Mouse (Mus musculus) MEL (cell line): ENCODE measurements around the gene Ppp1r27. TPM values are rescaled to one million over a fixed set of nuclear protein-coding genes. Genes with fewer than 3 reads are reported as not detected.

Experiments
- DNase-seq: peaks from one replicate; pipeline ENCODE4 v3.0.0; 2011; ENCODE audit warnings: low read depth, low spot score
- H3K27ac ChIP-seq: 2 replicates; pipeline ENCODE4 v1.5.1; 2012; ENCODE audit warnings: low read depth, mild to moderate bottlenecking, control low read depth, low read length, moderate library complexity; ENCODE audit not compliant: control insufficient read depth
- H3K27me3 ChIP-seq, 2 experiments: fragments of 150-350 bp in 1 of 2; sonication (generic) in 1 of 2; 2 replicates each; pipeline ENCODE4 v1.6.1; 2012; ENCODE audit warnings: low read length in 2 of 2, mild to moderate bottlenecking in 2 of 2, improper control_type of control experiment in 1 of 2, moderate library complexity in 1 of 2; ENCODE audit not compliant: insufficient read depth in 2 of 2, control insufficient read depth in 1 of 2
- H3K36me3 ChIP-seq, 2 experiments: 2 replicates each; pipeline ENCODE4 v1.6.1; 2012 to 2014; ENCODE audit warnings: low read length in 2 of 2, improper control_type of control experiment in 1 of 2, inconsistent platforms in 1 of 2, mild to moderate bottlenecking in 1 of 2; ENCODE audit not compliant: insufficient read depth in 2 of 2, control insufficient read depth in 1 of 2
- H3K4me1 ChIP-seq, 2 experiments: fragments of 150-350 bp in 1 of 2; sonication (generic) in 1 of 2; 2 replicates each; pipeline ENCODE4 v1.6.1; 2012; ENCODE audit warnings: low read length in 2 of 2, improper control_type of control experiment in 1 of 2, mild to moderate bottlenecking in 1 of 2; ENCODE audit not compliant: insufficient read depth in 2 of 2, control insufficient read depth in 1 of 2
- H3K4me3 ChIP-seq, 2 experiments: fragments of 150-350 bp in 1 of 2; sonication (generic) in 1 of 2; 2 replicates each; pipeline ENCODE4 v1.5.1; 2012; ENCODE audit warnings: low read depth in 2 of 2, low read length in 2 of 2, mild to moderate bottlenecking in 2 of 2, moderate library complexity in 2 of 2, control low read depth in 1 of 2, improper control_type of control experiment in 1 of 2; ENCODE audit not compliant: control insufficient read depth in 1 of 2, insufficient read depth in 1 of 2
- H3K79me2 ChIP-seq: 2 replicates; pipeline ENCODE4 v1.6.1; 2012; ENCODE audit warnings: mild to moderate bottlenecking, low read length, moderate library complexity; ENCODE audit not compliant: control insufficient read depth, poor library complexity, insufficient read depth
- H3K9ac ChIP-seq: 2 replicates; pipeline ENCODE4 v1.6.1; 2012; ENCODE audit warnings: low read depth, mild to moderate bottlenecking, control low read depth, low read length, moderate library complexity; ENCODE audit not compliant: control insufficient read depth, poor library complexity, severe bottlenecking
- H3K9me3 ChIP-seq: fragments of 150-350 bp; sonication (generic); replicated peaks from 2 replicates; pipeline ENCODE4 v1.6.1; 2012; ENCODE audit warnings: mild to moderate bottlenecking, low read length, improper control_type of control experiment, moderate library complexity; ENCODE audit not compliant: insufficient read depth
- CHD1 ChIP-seq: IDR thresholded peaks from 2 replicates; pipeline ENCODE4 v1.6.1; 2012; ENCODE audit warnings: low read depth, mild to moderate bottlenecking, inconsistent platforms, low read length, improper control_type of control experiment
- CHD2 ChIP-seq: IDR thresholded peaks from 2 replicates; pipeline ENCODE4 v1.6.1; 2011; ENCODE audit warnings: low read length, improper control_type of control experiment
- EP300 ChIP-seq, 2 experiments: IDR thresholded peaks; 2 replicates each; pipeline ENCODE4 v1.6.1; 2011; ENCODE audit warnings: improper control_type of control experiment in 2 of 2, low read length in 2 of 2, low read depth in 1 of 2, mild to moderate bottlenecking in 1 of 2
- GABPA ChIP-seq: IDR thresholded peaks from 2 replicates; pipeline ENCODE4 v1.6.1; 2012; ENCODE audit warnings: low read depth, mild to moderate bottlenecking, inconsistent platforms, low read length, improper control_type of control experiment, moderate library complexity
- HCFC1 ChIP-seq: IDR thresholded peaks from 2 replicates; pipeline ENCODE4 v1.6.1; 2012; ENCODE audit warnings: low read depth, mild to moderate bottlenecking, inconsistent platforms, low read length, improper control_type of control experiment, moderate library complexity
- KAT2A ChIP-seq: conservative IDR thresholded peaks from 2 replicates; pipeline ENCODE4 v1.6.1; 2012; ENCODE audit warnings: low read depth, low read length, improper control_type of control experiment, inconsistent platforms
- MAFK ChIP-seq: IDR thresholded peaks from 2 replicates; pipeline ENCODE4 v1.6.1; 2011; ENCODE audit warnings: low read depth, mild to moderate bottlenecking, low read length, improper control_type of control experiment, borderline replicate concordance
- MAX ChIP-seq: IDR thresholded peaks from 2 replicates; pipeline ENCODE4 v1.6.1; 2011; ENCODE audit warnings: low read length, improper control_type of control experiment
- MEF2A ChIP-seq: IDR thresholded peaks from 2 replicates; pipeline ENCODE4 v1.6.1; 2014; ENCODE audit warnings: low read depth, mild to moderate bottlenecking, inconsistent platforms, low read length, improper control_type of control experiment; ENCODE audit not compliant: poor library complexity, insufficient replicate concordance, severe bottlenecking; ENCODE audit errors: extremely low read depth
- MYB ChIP-seq: IDR thresholded peaks from 2 replicates; pipeline ENCODE4 v1.6.1; 2011; ENCODE audit warnings: mild to moderate bottlenecking, low read depth, low read length, improper control_type of control experiment
- MYC ChIP-seq: IDR thresholded peaks from 2 replicates; pipeline ENCODE4 v1.6.1; 2011; ENCODE audit warnings: low read depth, mild to moderate bottlenecking, low read length, improper control_type of control experiment, moderate library complexity
- NRF1 ChIP-seq: IDR thresholded peaks from 2 replicates; pipeline ENCODE4 v1.6.1; 2014; ENCODE audit warnings: low read depth, mild to moderate bottlenecking, inconsistent platforms, low read length, improper control_type of control experiment, moderate library complexity; ENCODE audit not compliant: poor library complexity, insufficient read depth, severe bottlenecking
- POLR2A ChIP-seq, 2 experiments: IDR thresholded peaks; 2 replicates each; pipeline ENCODE4 v1.6.1; 2011 to 2012; ENCODE audit warnings: low read length in 2 of 2, mild to moderate bottlenecking in 2 of 2, control low read depth in 1 of 2, improper control_type of control experiment in 1 of 2, low read depth in 1 of 2, moderate library complexity in 1 of 2; ENCODE audit not compliant: control insufficient read depth in 1 of 2, insufficient read depth in 1 of 2, poor library complexity in 1 of 2
- POLR2AphosphoS2 ChIP-seq: IDR thresholded peaks from 2 replicates; pipeline ENCODE4 v1.6.1; 2011; ENCODE audit warnings: low read length, improper control_type of control experiment
- POLR2AphosphoS5 ChIP-seq: IDR thresholded peaks from 2 replicates; pipeline ENCODE4 v1.6.1; 2012; ENCODE audit warnings: low read depth, borderline replicate concordance, mild to moderate bottlenecking, inconsistent platforms, low read length, moderate library complexity, mixed read lengths
- RAD21 ChIP-seq: IDR thresholded peaks from 2 replicates; pipeline ENCODE4 v1.6.1; 2011; ENCODE audit warnings: mild to moderate bottlenecking, low read depth, low read length, improper control_type of control experiment
- RCOR1 ChIP-seq: IDR thresholded peaks from 2 replicates; pipeline ENCODE4 v1.6.1; 2012; ENCODE audit warnings: low read depth, mild to moderate bottlenecking, inconsistent platforms, low read length, improper control_type of control experiment
- SMC3 ChIP-seq: IDR thresholded peaks from 2 replicates; pipeline ENCODE4 v1.6.1; 2011; ENCODE audit warnings: low read depth, low read length, improper control_type of control experiment
- TCF12 ChIP-seq: IDR thresholded peaks from 2 replicates; pipeline ENCODE4 v1.6.1; 2014; ENCODE audit warnings: low read depth, mild to moderate bottlenecking, inconsistent platforms, low read length, improper control_type of control experiment, moderate library complexity
- USF1 ChIP-seq: IDR thresholded peaks from 2 replicates; pipeline ENCODE4 v1.6.1; 2014; ENCODE audit warnings: low read depth, mild to moderate bottlenecking, inconsistent platforms, low read length, improper control_type of control experiment, moderate library complexity
- USF2 ChIP-seq, 2 experiments: IDR thresholded peaks; 2 replicates each; pipeline ENCODE4 v1.6.1; 2011 to 2012; ENCODE audit warnings: improper control_type of control experiment in 2 of 2, low read length in 2 of 2, borderline replicate concordance in 1 of 2, inconsistent platforms in 1 of 2, low read depth in 1 of 2, mild to moderate bottlenecking in 1 of 2; ENCODE audit not compliant: insufficient read depth in 1 of 2
- ZC3H11A ChIP-seq: IDR thresholded peaks from 2 replicates; pipeline ENCODE4 v1.6.1; 2012; ENCODE audit warnings: low read depth, mild to moderate bottlenecking, inconsistent platforms, low read length, improper control_type of control experiment
- ZKSCAN1 ChIP-seq: IDR thresholded peaks from 2 replicates; pipeline ENCODE4 v1.6.1; 2012; ENCODE audit warnings: low read depth, mild to moderate bottlenecking, inconsistent platforms, low read length, improper control_type of control experiment, moderate library complexity
- ZMIZ1 ChIP-seq: IDR thresholded peaks from 2 replicates; pipeline ENCODE4 v1.6.1; 2012; ENCODE audit warnings: low read depth, mild to moderate bottlenecking, inconsistent platforms, low read length, improper control_type of control experiment, moderate library complexity
- polyA plus RNA-seq, 2 experiments: library from polyadenylated mRNA; stranded (reverse) in 1 of 2; unstranded in 1 of 2; fragments of >175 nt in 1 of 2; fragments of >200 nt in 1 of 2; gene quantifications; 2 replicates each; pipeline versions ENCODE4 v1.2.1 to v1.2.4; 2012; ENCODE audit warnings: low replicate concordance in 2 of 2, low read depth in 1 of 2; ENCODE audit not compliant: insufficient read length in 2 of 2, insufficient read depth in 1 of 2, missing spikeins in 1 of 2
- total RNA-seq: library from RNA; depleted of rRNA; stranded (reverse); fragments of 300-350 nt; gene quantifications from 2 replicates; pipeline ENCODE4 v1.2.3, GENCODE M21; 2012

Ppp1r27 gene
- total and polyA plus RNA-seq, 3 experiments = not detected

GRCm38 (mm10) chr11:120534093-120534492 lies 16.8 kb downstream of the Ppp1r27 start:
- Histone ChIP-seq H3K9ac (no peak overlapping the region), H3K4me1 (peaks cover 0 to 7% of the 10 kb centered on the region in 2 experiments; a peak in 1 of 4 replicates), H3K9me3 (no peaks in the 10 kb centered on the region), H3K27me3 (peaks cover 5 to 10% of the 10 kb centered on the region in 2 experiments; a peak in 2 of 4 replicates), H3K4me3 (no peak overlapping the region), H3K79me2 (no peaks in the 10 kb centered on the region), H3K36me3 (no peaks in the 10 kb centered on the region), H3K27ac (no peak overlapping the region)
- no peak for DNase-seq
- TF ChIP-seq NRF1 = no peak
- TF ChIP-seq MAX = no peak
- TF ChIP-seq ZC3H11A = no peak
- TF ChIP-seq MYB = no peak
- no peak for TF ChIP-seq TCF12
- TF ChIP-seq USF1 = no peak
- no peak for TF ChIP-seq MYC
- no peak for TF ChIP-seq USF2 (IDR thresholded peaks at IDR 0.05; ENCODE audit: borderline replicate concordance in 1 of 2, insufficient read depth in 1 of 2, low read depth in 1 of 2, low read length in 2 of 2)
- TF ChIP-seq ZKSCAN1 = no peak
- no peak for TF ChIP-seq SMC3
- no peak for TF ChIP-seq MAFK
- TF ChIP-seq HCFC1 = no peak
- TF ChIP-seq CHD1 = no peak
- TF ChIP-seq MEF2A = no peak
- TF ChIP-seq POLR2AphosphoS2 = no peak

- no peak for DNase-seq
- H3K27me3 ChIP-seq = peaks cover 5 to 10% of the 10 kb centered on the region in 2 experiments; a peak in 2 of 4 replicates
- H3K4me3 ChIP-seq = no peak overlapping the region
- peaks cover 0 to 9% of the 10 kb centered on the region in 2 experiments; a peak in 2 of 4 replicates for H3K36me3 ChIP-seq
- H3K9me3 ChIP-seq = no peaks in the 10 kb centered on the region
- no peak overlapping the region for H3K27ac ChIP-seq
- no peak overlapping the region for H3K9ac ChIP-seq
- H3K4me1 ChIP-seq = peaks cover 4 to 14% of the 10 kb centered on the region in 2 experiments
- no peaks in the 10 kb centered on the region for H3K79me2 ChIP-seq
- TF ChIP-seq RAD21 (no peak), RCOR1 (no peak), POLR2A (IDR thresholded peaks at IDR 0.05; ENCODE audit: control insufficient read depth in 1 of 2, insufficient read depth in 1 of 2, low read depth in 1 of 2, low read length in 2 of 2, poor library complexity in 1 of 2) (no peak), KAT2A (no peak), MYB (no peak), USF1 (no peak), GABPA (no peak), MAFK (no peak), ZMIZ1 (no peak), EP300 (IDR thresholded peaks at IDR 0.05; ENCODE audit: low read depth in 1 of 2, low read length in 2 of 2) (no peak), POLR2AphosphoS5 (no peak), CHD2 (no peak), MAX (no peak)
Observed at GRCm38 (mm10) chr11:120531646-120532045, 19.3 kb downstream of the Ppp1r27 start.
